Mouse (Mus musculus) Patski (cell line): ENCODE results near the gene Fah. TPM values are rescaled to one million over a fixed set of nuclear protein-coding genes. Genes with fewer than 3 reads are reported as not detected.

Experiments used
- ATAC-seq: fragments of 100-300 bp; one replicate; pipeline ENCODE4 v1.8.0; 2021
- CTCF ChIA-PET: fragments of 350-600 bp; sonication (Branson Sonifier 250); formaldehyde crosslinking; loops from one replicate; lab custom pipeline; 2022; ENCODE audit warnings: inconsistent platforms; lab: Charles Lee
- POLR2A ChIA-PET: fragments of 350-600 bp; sonication (Branson Sonifier 250); formaldehyde crosslinking; loops from one replicate; lab custom pipeline; 2022; ENCODE audit warnings: antibody characterized with exemption, inconsistent platforms; lab: Charles Lee
- DNase-seq: peaks from one replicate; pipeline ENCODE4 v3.0.0-alpha.2; 2011; ENCODE audit warnings: low read depth, low spot score
- H3K27me3 ChIP-seq: fragments of 371-371 bp; one replicate; pipeline ENCODE4 v1.5.1; 2021
- CTCF ChIP-seq: fragments of 100-300 bp; IDR thresholded peaks from one replicate; pipeline ENCODE4 v1.5.1; 2021
- in situ Hi-C: fragments of 300-500 bp; cut with MboI; formaldehyde crosslinking; loops from 3 replicates; pipeline ENCODE4 v1.11.1; 2018; ENCODE audit warnings: low pct_unique_long_range_greater_than_20kb, mixed read lengths
- polyA plus RNA-seq: library from polyadenylated mRNA; unstranded; gene quantifications from one replicate; pipeline ENCODE4 v1.2.3, GENCODE M21; 2021

Fah gene
- 22.5 TPM for polyA plus RNA-seq

- ATAC-seq, result no peak
- DNase-seq, result no peak
- H3K27me3 ChIP-seq, result no peaks in the 10 kb centered on the region
- ChIA-PET CTCF (no interaction called here), POLR2A (no interaction called here)
- no peak for TF ChIP-seq CTCF
- in situ Hi-C loops, result no loop called here
These were observed at the start of gene Fah for GRCm38 (mm10) chr7:84606293-84606749. TSS of gene Fah (minus strand) at chr7:84606722.

DNA sequence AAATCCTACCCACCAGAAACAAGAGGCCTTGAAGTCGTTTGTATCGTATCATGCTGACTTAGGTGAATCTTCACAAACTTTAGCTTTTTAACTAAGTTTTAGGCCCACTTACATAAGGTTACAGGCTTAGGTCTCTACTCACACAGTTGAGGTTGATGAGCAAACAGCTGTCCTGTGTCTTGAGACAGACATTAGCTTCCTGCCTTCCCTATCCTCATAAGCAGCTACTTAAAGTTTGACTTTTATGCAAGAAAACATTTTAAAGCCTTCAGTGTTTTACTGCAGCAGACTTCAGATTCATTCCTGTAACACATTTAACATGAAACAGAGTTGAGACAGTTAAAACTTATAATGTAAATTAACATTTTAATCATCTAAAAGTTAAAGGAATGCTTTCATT, 46.2 kb upstream of the Fah start:
- ChIA-PET POLR2A (no interaction called here), CTCF (interaction anchor here (1.0 to 1.1 kb wide), 3 partner anchors 13 to 19 kb away, joined by 3 to 5 read pairs (median 3); no protein-coding TSS in a partner anchor)
- ATAC-seq (no peak), DNase-seq (no peak)
- in situ Hi-C loops, result no loop called here
- TF ChIP-seq CTCF, result no peak
- H3K27me3 ChIP-seq, result no peaks in the 10 kb centered on the region

GRCm38 (mm10) chr7:84651987-84652321, 45.4 kb upstream of the Fah start:
- no peak for TF ChIP-seq CTCF
- ATAC-seq (peak; percentile 51), DNase-seq (no peak)
- H3K27me3 ChIP-seq, result no peaks in the 10 kb centered on the region
- POLR2A ChIA-PET, result no interaction called here
- in situ Hi-C loops, result no loop called here
- CTCF ChIA-PET, result no interaction called here

GRCm38 (mm10) chr7:84651303-84651986, 44.9 kb upstream of the Fah start:
- DNase-seq (no peak), ATAC-seq (no peak)
- TF ChIP-seq CTCF, result no peak
- in situ Hi-C loops, result no loop called here
- CTCF ChIA-PET, result interaction anchor here (1.1 kb wide), 1 partner anchor 11 kb away, joined by 3 read pairs; no protein-coding TSS in a partner anchor
- POLR2A ChIA-PET, result no interaction called here
- H3K27me3 ChIP-seq, result no peaks in the 10 kb centered on the region

DNA sequence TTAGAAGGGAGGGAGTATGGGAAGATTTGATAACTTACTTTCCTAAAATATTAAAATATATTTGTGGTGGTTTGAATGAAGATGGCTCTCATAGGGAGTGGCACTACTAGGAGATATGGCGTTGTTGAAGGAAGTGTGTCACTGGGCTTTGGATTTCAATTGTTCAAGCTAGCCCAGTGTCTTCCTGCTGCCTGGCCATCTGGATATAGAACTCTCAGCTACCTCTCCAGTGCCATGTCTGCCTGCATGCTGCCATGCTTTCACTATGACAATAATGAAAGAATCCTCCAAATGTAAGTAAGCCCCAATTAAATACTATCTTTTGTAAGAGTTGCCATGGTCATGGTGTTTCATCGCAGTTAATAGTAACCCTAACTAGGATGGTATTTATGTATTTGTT, 42.5 kb upstream of the Fah start:
- ChIA-PET CTCF (no interaction called here), POLR2A (no interaction called here)
- ATAC-seq (no peak), DNase-seq (no peak)
- in situ Hi-C loops, result no loop called here
- no peak for TF ChIP-seq CTCF
- no peaks in the 10 kb centered on the region for H3K27me3 ChIP-seq

GRCm38 (mm10) chr7:84646256-84646655, 39.7 kb upstream of the Fah start:
- ChIA-PET CTCF (interaction anchor here (1.7 to 2.6 kb wide), 4 partner anchors 9 to 19 kb away, joined by 4 to 8 read pairs (median 6); no protein-coding TSS in a partner anchor), POLR2A (no interaction called here)
- H3K27me3 ChIP-seq, result no peaks in the 10 kb centered on the region
- DNase-seq (no peak), ATAC-seq (no peak)
- in situ Hi-C loops, result no loop called here
- TF ChIP-seq CTCF, result no peak

DNA sequence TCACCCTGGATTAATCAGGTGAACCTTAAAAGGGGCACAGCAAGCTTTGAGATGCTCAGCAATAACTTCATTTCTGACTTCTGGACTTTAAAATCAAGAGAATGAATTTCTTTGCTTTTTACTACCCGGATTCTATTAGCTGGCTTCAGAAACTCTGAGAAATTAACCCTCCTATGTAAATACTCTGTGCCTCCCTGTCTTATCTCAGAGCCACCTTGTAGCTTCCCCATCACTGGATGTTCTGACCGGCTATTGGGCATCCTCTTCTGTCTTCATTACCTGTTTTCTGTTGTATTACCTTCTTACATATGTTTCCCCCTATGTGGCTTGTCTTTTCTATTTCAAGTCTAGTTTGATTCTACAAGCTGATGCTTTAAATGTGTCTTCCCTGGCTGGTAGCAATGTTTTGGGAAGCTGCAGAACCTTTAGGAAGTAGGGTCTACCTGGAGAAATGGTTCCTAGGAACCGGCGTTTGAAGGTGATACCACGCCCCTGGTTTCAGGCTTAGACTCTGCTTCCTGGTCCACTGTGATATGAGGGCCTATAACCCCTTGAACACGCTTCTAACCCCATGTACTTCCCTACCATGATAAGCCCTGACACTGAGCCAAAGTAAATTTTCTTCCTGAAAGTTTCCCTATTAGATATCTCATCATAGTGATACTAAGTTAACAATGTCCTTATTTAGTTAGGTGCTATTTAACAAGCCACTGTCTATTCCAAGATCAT, 36.9 kb upstream of the Fah start:
- ATAC-seq, result no peak
- no peak for DNase-seq
- ChIA-PET CTCF (interaction anchor here (0.8 to 1.5 kb wide), 7 partner anchors 11 to 106 kb away, joined by 3 to 4 read pairs (median 3); no protein-coding TSS in a partner anchor), POLR2A (interaction anchor here (0.6 to 1.1 kb wide), 2 partner anchors 29 to 97 kb away, joined by 3 read pairs; no protein-coding TSS in a partner anchor)
- H3K27me3 ChIP-seq, result no peaks in the 10 kb centered on the region
- in situ Hi-C loops, result no loop called here
- no peak for TF ChIP-seq CTCF

- ChIA-PET CTCF (interaction anchor here (0.8 to 1.5 kb wide), 6 partner anchors 13 to 107 kb away, joined by 3 to 4 read pairs (median 3); no protein-coding TSS in a partner anchor), POLR2A (interaction anchor here (0.6 to 1.1 kb wide), 2 partner anchors 28 to 96 kb away, joined by 3 read pairs; no protein-coding TSS in a partner anchor)
- TF ChIP-seq CTCF, result no peak
- in situ Hi-C loops, result no loop called here
- no peaks in the 10 kb centered on the region for H3K27me3 ChIP-seq
- peak; percentile 47 for ATAC-seq
- DNase-seq, result no peak
These were observed 35.8 kb upstream of the Fah start for GRCm38 (mm10) chr7:84642159-84642928.

DNA sequence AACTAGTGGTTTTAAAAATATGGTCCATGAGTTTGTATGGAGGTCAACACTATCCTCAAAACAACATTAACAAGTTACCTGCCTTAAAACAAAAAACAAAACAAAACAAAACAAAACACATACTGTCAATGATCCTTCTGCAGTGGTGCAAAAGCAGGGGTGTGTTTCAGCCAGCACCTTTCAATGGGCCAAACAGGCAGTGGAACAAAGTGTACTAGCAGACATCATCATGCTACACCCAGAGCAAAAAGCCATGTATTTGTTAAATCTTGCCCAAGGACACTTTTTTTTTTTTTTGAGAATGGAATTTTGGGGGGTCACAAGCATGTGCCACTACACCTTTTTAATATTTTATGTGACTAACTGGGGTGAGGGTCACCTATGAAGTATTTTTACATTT, 30.4 kb upstream of the Fah start:
- ChIA-PET POLR2A (no interaction called here), CTCF (no interaction called here)
- in situ Hi-C loops, result no loop called here
- ATAC-seq (no peak), DNase-seq (no peak)
- TF ChIP-seq CTCF, result no peak
- no peaks in the 10 kb centered on the region for H3K27me3 ChIP-seq

- no peaks in the 10 kb centered on the region for H3K27me3 ChIP-seq
- ATAC-seq (no peak), DNase-seq (no peak)
- ChIA-PET CTCF (no interaction called here), POLR2A (no interaction called here)
- in situ Hi-C loops, result no loop called here
- no peak for TF ChIP-seq CTCF
These were observed 25.4 kb upstream of the Fah start for GRCm38 (mm10) chr7:84631878-84632277.
